Mouse (Mus musculus): ENCODE data around the gene Atxn1. TPM values are rescaled to one million over a fixed set of nuclear protein-coding genes. Genes with fewer than 3 reads are reported as not detected.

Gene Atxn1
- polyA plus RNA-seq, 1 experiment = not detected

DNA sequence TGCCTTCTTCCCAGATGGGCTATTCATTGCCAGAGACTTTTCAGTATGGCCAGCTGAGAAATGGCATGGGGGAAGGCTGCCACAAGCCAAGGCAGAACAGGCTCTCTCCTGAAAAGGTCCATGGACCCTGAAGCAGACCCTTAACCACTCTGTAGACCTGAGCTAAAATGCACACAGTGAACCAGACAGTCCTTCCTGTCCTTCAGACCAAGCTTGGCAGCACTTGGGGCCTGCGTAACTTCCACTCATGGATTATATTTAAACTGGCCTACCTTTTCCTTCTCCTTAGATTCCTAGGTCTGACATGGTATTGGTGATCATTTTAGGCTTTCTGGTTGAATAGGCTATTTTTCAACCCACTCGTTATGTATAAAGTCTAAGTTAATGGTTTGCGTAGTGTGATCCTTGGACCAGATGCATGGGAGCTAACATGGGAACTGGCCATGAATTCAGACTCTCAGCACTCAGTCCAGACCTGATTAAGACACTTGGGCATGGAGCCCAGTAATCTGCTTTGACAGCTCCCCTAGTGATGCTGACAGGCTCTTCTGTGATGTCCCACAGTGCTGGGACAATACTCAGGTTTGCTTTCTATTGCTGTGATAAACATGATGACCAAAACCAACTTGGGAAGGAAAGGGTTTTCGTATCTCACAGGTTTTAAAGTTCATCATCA is 341.8 kb downstream of the Atxn1 start:
- H3K27ac ChIP-seq (ENCODE audit: insufficient read depth, low read depth, low read length) = no peak overlapping the region
- H3K4me3 ChIP-seq (ENCODE audit: insufficient read depth, low read depth, low read length) = no peak overlapping the region
- 90% methylated on average over 4 of the region's 4 CpGs for WGBS
- peaks cover 2% of the 10 kb centered on the region for H3K4me1 ChIP-seq (ENCODE audit: control insufficient read depth, insufficient read depth, low read length)
- TF ChIP-seq POLR2A (IDR thresholded peaks at IDR 0.05; ENCODE audit: insufficient read depth, low read depth, low read length) (no peak), CTCF (IDR thresholded peaks at IDR 0.05; ENCODE audit: insufficient read depth, low read depth, low read length) (no peak)

- H3K4me1 ChIP-seq (ENCODE audit: control insufficient read depth, insufficient read depth, low read length) = peaks cover 2% of the 10 kb centered on the region
- no peak overlapping the region for H3K27ac ChIP-seq (ENCODE audit: insufficient read depth, low read depth, low read length)
- no peak overlapping the region for H3K4me3 ChIP-seq (ENCODE audit: insufficient read depth, low read depth, low read length)
- no peak for TF ChIP-seq CTCF (IDR thresholded peaks at IDR 0.05; ENCODE audit: insufficient read depth, low read depth, low read length)
- TF ChIP-seq POLR2A (IDR thresholded peaks at IDR 0.05; ENCODE audit: insufficient read depth, low read depth, low read length) = no peak
- 78% methylated on average over 12 of the region's 12 CpGs for WGBS
These were observed 344.1 kb downstream of the Atxn1 start for GRCm38 (mm10) chr13:45620687-45621086.

DNA sequence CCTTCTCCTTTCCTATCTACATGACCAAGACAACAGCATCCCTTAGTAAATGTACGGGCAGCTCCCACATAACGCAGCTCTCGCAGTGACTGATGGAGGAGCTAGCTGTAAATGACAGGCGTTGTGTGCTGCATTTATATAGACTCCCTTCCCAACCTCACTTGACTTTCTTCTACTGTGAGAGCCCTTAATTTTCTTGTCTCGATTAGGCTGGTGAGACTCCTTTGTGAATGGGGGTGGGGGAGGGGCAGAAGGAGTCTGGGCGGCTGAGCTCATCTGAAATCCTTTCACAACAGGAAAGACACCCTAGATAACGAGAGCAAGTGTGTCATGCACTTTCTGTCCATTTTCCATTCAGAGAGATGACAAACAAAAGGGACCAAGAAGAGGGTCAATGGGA is 344.5 kb downstream of the Atxn1 start:
- no peak overlapping the region for H3K27ac ChIP-seq (ENCODE audit: insufficient read depth, low read depth, low read length)
- peaks cover 3% of the 10 kb centered on the region for H3K4me1 ChIP-seq (ENCODE audit: control insufficient read depth, insufficient read depth, low read length)
- 44% methylated on average over 7 of the region's 7 CpGs for WGBS

DNA sequence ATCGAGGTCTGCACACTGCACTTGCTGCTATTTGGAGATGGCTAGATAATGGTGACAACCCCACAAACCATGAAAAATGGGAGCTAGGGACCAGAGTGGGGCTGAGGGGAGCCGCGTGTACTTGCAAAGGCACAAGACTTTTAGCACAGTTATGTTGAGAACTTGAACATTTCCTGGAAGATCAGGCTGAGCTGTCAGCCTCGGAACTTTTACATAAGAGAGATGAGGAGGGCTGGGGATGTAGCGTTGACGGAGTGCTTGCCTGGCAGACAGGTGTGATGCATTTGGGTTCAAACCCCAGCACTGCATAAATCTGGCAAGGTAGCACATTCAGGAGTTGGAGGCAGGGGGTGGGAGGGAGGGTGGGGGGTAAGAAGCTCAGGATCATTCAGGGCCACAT is 346.8 kb downstream of the Atxn1 start:
- no peak for TF ChIP-seq POLR2A (IDR thresholded peaks at IDR 0.05; ENCODE audit: insufficient read depth, low read depth, low read length)
- H3K4me3 ChIP-seq (ENCODE audit: insufficient read depth, low read depth, low read length) = no peak overlapping the region
- 91% methylated on average over 6 of the region's 6 CpGs for WGBS

More for the DNA sequence above, 344.5 kb downstream of the Atxn1 start:
- no peak overlapping the region for H3K4me3 ChIP-seq (ENCODE audit: insufficient read depth, low read depth, low read length)
- TF ChIP-seq POLR2A (IDR thresholded peaks at IDR 0.05; ENCODE audit: insufficient read depth, low read depth, low read length) (no peak), CTCF (IDR thresholded peaks at IDR 0.05; ENCODE audit: insufficient read depth, low read depth, low read length) (no peak)

DNA sequence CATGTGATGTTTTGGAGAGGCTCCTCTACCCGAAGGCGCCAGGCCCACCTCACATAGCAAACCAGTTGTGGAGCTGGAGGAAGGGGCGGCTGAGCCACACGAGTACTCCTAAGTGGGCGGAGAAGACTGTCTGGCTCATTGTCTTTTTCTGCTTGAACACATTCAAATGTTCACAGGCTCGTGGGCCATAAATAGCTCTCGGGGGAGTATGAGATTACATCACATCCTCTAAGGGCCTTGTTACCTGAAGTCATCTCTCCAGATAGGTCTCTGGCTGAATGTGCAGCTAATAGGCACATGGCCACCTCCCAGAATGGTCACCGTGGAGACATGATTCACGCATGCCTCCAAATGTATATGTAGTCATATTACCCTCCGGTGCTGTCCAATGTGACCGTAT is 350.0 kb downstream of the Atxn1 start:
- Histone ChIP-seq H3K27ac (ENCODE audit: insufficient read depth, low read depth, low read length) (peak overlapping the region; percentile 65; the same call in 1 of the 2 replicates), H3K4me1 (ENCODE audit: control insufficient read depth, insufficient read depth, low read length) (peaks cover 9% of the 10 kb centered on the region), H3K4me3 (ENCODE audit: insufficient read depth, low read depth, low read length) (no peak overlapping the region)
- TF ChIP-seq CTCF (IDR thresholded peaks at IDR 0.05; ENCODE audit: insufficient read depth, low read depth, low read length) = no peak
- TF ChIP-seq POLR2A (IDR thresholded peaks at IDR 0.05; ENCODE audit: insufficient read depth, low read depth, low read length) = no peak
- 38% methylated on average over 11 of the region's 11 CpGs for WGBS

More for the DNA sequence above, 346.8 kb downstream of the Atxn1 start:
- peaks cover 11% of the 10 kb centered on the region for H3K4me1 ChIP-seq (ENCODE audit: control insufficient read depth, insufficient read depth, low read length)
- no peak overlapping the region for H3K27ac ChIP-seq (ENCODE audit: insufficient read depth, low read depth, low read length)

DNA sequence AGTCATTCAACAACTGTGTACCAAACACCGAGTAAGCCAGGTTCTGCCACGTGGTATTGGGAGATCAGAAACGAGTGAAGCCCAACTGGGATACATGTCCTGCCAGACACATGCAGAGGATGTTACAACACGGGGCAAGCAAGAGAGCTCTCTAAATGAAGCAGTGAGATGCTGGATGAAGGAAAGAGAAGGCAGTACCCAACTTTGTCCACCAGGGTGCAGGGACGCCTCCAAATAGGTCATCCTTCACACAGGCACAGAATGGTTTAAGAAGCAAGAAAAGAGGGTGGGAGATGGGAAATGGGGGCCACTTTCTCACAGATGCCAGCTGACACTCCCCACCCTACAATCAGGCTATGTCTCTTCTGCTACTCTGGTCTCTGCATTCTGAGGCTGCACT is 351.5 kb downstream of the Atxn1 start:
- TF ChIP-seq CTCF (IDR thresholded peaks at IDR 0.05; ENCODE audit: insufficient read depth, low read depth, low read length) (no peak), POLR2A (IDR thresholded peaks at IDR 0.05; ENCODE audit: insufficient read depth, low read depth, low read length) (no peak)
- 38% methylated on average over 5 of the region's 5 CpGs for WGBS
- Histone ChIP-seq H3K4me1 (ENCODE audit: control insufficient read depth, insufficient read depth, low read length) (peaks cover 9% of the 10 kb centered on the region), H3K4me3 (ENCODE audit: insufficient read depth, low read depth, low read length) (no peak overlapping the region), H3K27ac (ENCODE audit: insufficient read depth, low read depth, low read length) (no peak overlapping the region)

DNA sequence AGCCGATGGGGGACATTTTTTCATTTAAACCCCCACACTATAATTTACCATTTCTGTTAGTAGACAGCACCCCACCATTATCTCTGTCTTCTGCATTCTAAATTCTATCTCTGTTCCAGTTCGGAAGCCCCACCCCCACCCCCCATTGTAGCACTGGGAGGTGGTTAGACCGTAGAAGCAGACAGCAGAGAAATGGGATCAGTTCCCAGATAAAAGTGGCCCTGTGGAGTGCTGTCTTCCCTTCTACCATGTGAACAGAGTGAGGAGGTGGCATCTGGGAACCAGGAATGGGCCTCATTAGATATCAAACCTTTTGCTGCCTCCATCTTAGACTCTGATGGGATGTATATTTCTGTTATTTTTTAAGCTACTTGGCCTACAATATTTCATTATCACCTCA is 353.3 kb downstream of the Atxn1 start:
- peaks cover 13% of the 10 kb centered on the region for H3K4me1 ChIP-seq (ENCODE audit: control insufficient read depth, insufficient read depth, low read length)
- H3K27ac ChIP-seq (ENCODE audit: insufficient read depth, low read depth, low read length) = no peak overlapping the region
- TF ChIP-seq POLR2A (IDR thresholded peaks at IDR 0.05; ENCODE audit: insufficient read depth, low read depth, low read length) (no peak), CTCF (IDR thresholded peaks at IDR 0.05; ENCODE audit: insufficient read depth, low read depth, low read length) (no peak)
- 28% methylated on average over 3 of the region's 3 CpGs for WGBS
- no peak overlapping the region for H3K4me3 ChIP-seq (ENCODE audit: insufficient read depth, low read depth, low read length)

DNA sequence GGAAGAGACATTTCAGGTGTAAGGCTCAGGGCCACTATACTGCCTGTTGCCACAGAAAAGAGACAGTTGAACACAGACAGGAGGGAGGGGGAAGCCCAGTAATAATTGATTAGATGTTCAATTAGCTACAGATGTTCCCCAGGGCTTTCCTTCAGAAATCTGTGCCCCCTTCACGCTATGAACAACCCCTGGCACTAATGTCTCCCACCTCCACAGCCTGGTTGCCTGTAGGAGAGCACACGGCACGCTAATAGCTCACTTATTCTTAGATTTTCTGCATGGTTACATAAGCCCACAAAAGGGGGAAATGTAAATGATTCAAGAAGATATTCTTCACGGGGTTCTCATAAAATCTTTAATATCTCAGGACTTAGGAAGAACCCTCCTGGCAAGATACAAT is 355.3 kb downstream of the Atxn1 start:
- WGBS = 46% methylated on average over 4 of the region's 4 CpGs
- no peak overlapping the region for H3K27ac ChIP-seq (ENCODE audit: insufficient read depth, low read depth, low read length)
- TF ChIP-seq POLR2A (IDR thresholded peaks at IDR 0.05; ENCODE audit: insufficient read depth, low read depth, low read length) (no peak), CTCF (IDR thresholded peaks at IDR 0.05; ENCODE audit: insufficient read depth, low read depth, low read length) (no peak)
- peaks cover 6% of the 10 kb centered on the region; the same call in 1 of the 2 replicates for H3K4me1 ChIP-seq (ENCODE audit: control insufficient read depth, insufficient read depth, low read length)
- H3K4me3 ChIP-seq (ENCODE audit: insufficient read depth, low read depth, low read length) = no peak overlapping the region

- Histone ChIP-seq H3K27ac (ENCODE audit: insufficient read depth, low read depth, low read length) (no peak overlapping the region), H3K4me3 (ENCODE audit: insufficient read depth, low read depth, low read length) (no peak overlapping the region), H3K4me1 (ENCODE audit: control insufficient read depth, insufficient read depth, low read length) (peaks cover 4% of the 10 kb centered on the region; the same call in 1 of the 2 replicates)
- TF ChIP-seq POLR2A (IDR thresholded peaks at IDR 0.05; ENCODE audit: insufficient read depth, low read depth, low read length) (no peak), CTCF (IDR thresholded peaks at IDR 0.05; ENCODE audit: insufficient read depth, low read depth, low read length) (no peak)
- 93% methylated on average over 5 of the region's 5 CpGs for WGBS
These were observed 356.2 kb downstream of the Atxn1 start for GRCm38 (mm10) chr13:45608593-45608992.

All from olfactory bulb, adult 2 months (tissue).